Mouse (Mus musculus) forebrain, embryonic 12.5 days (tissue): Measurements from ENCODE around the gene Gss. TPM values are rescaled to one million over a fixed set of nuclear protein-coding genes. Genes with fewer than 3 reads are reported as not detected.

Source experiments
- ATAC-seq: fragments of 200-750 bp; cut with Nextera tagmentation; 2 replicates; pipeline ENCODE4 v1.8.0; 2017; ENCODE audit warnings: moderate TSS enrichment; ENCODE audit not compliant: low FRiP score
- H3K27ac ChIP-seq: fragments of 300-500 bp; sonication (generic); 2 replicates; pipeline ENCODE4 v1.5.1; 2016; ENCODE audit warnings: mild to moderate bottlenecking
- H3K27me3 ChIP-seq: fragments of 300-500 bp; sonication (generic); 2 replicates; pipeline ENCODE4 v1.6.1; 2016; ENCODE audit warnings: mild to moderate bottlenecking
- H3K36me3 ChIP-seq: fragments of 300-500 bp; sonication (generic); replicated peaks from 2 replicates; pipeline ENCODE4 v1.6.1; 2016; ENCODE audit warnings: mild to moderate bottlenecking
- H3K4me1 ChIP-seq: fragments of 300-500 bp; sonication (generic); 2 replicates; pipeline ENCODE4 v1.6.1; 2016
- H3K4me2 ChIP-seq: fragments of 300-500 bp; sonication (generic); 2 replicates; pipeline ENCODE4 v1.6.1; 2016; ENCODE audit warnings: mild to moderate bottlenecking, moderate library complexity
- H3K4me3 ChIP-seq: fragments of 300-500 bp; sonication (generic); replicated peaks from 2 replicates; pipeline ENCODE4 v1.5.1; 2016; ENCODE audit warnings: mild to moderate bottlenecking
- H3K9ac ChIP-seq: fragments of 300-500 bp; sonication (generic); 2 replicates; pipeline ENCODE4 v1.6.1; 2016; ENCODE audit warnings: mild to moderate bottlenecking
- H3K9me3 ChIP-seq: fragments of 300-500 bp; sonication (generic); 2 replicates; pipeline ENCODE4 v1.6.1; 2016
- WGBS: fragments of 180-500 bp; shearing (Covaris S2); methylation state at CpG from one replicate; pipeline ENCODE4 v1.1.7; 2016; 5-methylcytosine and 5-hydroxymethylcytosine counted together
- polyA plus RNA-seq: library from polyadenylated mRNA; unstranded; fragments of >200 nt; fragmentation: Nextera tagmentation; extraction: Ambion mirVana; gene quantifications from 2 replicates; pipeline ENCODE4 v1.2.1, GENCODE M21; 2016

The Gss gene
- polyA plus RNA-seq, 1 experiment from 2014 or later: 20.0 TPM

GRCm38 (mm10) chr2:155585486-155585885 lies 7.1 kb downstream of the Gss start:
- Histone ChIP-seq H3K4me2 (no peak overlapping the region), H3K4me3 (no peak overlapping the region), H3K9ac (0 out of 2 replicates have a peak overlapping the region, but pooled peaks have one; percentile 12), H3K4me1 (peaks cover 10% of the 10 kb centered on the region; the same call in 1 of the 2 replicates), H3K36me3 (no peaks in the 10 kb centered on the region), H3K9me3 (no peaks in the 10 kb centered on the region), H3K27ac (no peak overlapping the region), H3K27me3 (no peaks in the 10 kb centered on the region)
- ATAC-seq: no peak
- WGBS: 31% methylated on average over 10 of the region's 10 CpGs

DNA sequence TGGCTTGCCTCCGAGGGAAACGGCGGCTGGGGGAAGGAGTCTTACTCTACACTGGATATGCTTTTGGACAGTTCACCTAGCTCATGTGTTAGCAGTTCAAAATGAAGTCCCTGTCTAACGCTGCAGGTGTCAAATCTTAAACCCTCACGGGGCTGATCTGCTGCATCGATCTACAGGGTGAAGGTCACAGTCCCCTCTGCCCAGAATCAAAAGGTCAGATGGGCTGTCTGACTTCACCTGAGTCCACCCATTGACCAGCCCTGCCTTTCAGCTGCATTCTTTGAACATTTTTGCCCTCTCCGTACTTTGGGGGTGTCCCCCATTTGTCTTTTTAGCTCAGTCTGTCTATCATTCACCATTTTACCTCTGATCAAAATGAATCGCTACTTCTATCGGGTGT lies 7.5 kb downstream of the Gss start:
- 59% methylated on average over 9 of the region's 9 CpGs for WGBS
- 0 out of 2 replicates have a peak overlapping the region, but pooled peaks have one; percentile 12 for H3K9ac ChIP-seq

DNA sequence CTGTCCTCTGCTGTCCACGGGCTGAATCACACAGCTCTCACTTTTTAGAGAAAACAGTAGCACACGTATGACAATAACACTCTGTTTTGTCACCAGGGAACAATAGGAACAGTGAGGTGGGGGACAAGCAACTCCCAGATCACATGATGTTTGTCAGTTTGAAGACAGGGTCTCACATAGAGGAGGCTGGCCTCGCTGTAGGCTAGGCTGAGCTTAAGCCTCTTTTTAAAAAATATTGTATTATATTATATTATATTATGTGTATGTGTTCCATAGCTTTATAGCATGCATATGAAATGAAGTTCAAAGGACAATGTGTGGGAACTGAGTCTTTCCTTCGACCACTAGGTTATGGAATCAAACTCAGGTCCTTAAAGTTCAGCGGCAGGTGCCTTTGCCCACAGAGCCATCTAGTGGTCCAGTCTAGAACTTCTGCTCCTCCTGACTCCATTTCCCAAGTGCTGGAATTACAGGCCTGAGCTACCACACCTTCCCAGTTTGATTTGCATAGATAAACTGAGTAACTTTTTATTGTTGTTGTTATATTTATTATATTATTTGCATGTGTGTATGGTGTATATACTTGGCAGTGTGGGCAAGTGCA lies 8.6 kb downstream of the Gss start:
- Histone ChIP-seq H3K27ac (no peak overlapping the region), H3K4me3 (no peak overlapping the region), H3K4me1 (peaks cover 10% of the 10 kb centered on the region; the same call in 1 of the 2 replicates), H3K27me3 (no peaks in the 10 kb centered on the region), H3K36me3 (no peaks in the 10 kb centered on the region), H3K9ac (no peak overlapping the region), H3K4me2 (no peak overlapping the region), H3K9me3 (no peaks in the 10 kb centered on the region)
- ATAC-seq: peak; percentile 36; the same call in 1 of the 2 replicates
- WGBS: 42% methylated on average over 5 of the region's 5 CpGs

More for the DNA sequence above, 7.5 kb downstream of the Gss start:
- Histone ChIP-seq H3K4me1 (peaks cover 10% of the 10 kb centered on the region; the same call in 1 of the 2 replicates), H3K9me3 (no peaks in the 10 kb centered on the region), H3K36me3 (no peaks in the 10 kb centered on the region), H3K27ac (no peak overlapping the region), H3K27me3 (no peaks in the 10 kb centered on the region), H3K4me3 (no peak overlapping the region), H3K4me2 (no peak overlapping the region)
- no peak for ATAC-seq

- ATAC-seq: no peak
- Histone ChIP-seq H3K4me1 (peaks cover 10% of the 10 kb centered on the region; the same call in 1 of the 2 replicates), H3K27me3 (no peaks in the 10 kb centered on the region), H3K9ac (no peak overlapping the region), H3K9me3 (no peaks in the 10 kb centered on the region), H3K4me3 (no peak overlapping the region), H3K27ac (no peak overlapping the region), H3K4me2 (no peak overlapping the region), H3K36me3 (no peaks in the 10 kb centered on the region)
- WGBS: 85% methylated on average over 5 of the region's 5 CpGs
These were observed 9.6 kb downstream of the Gss start for GRCm38 (mm10) chr2:155582996-155583395.

DNA sequence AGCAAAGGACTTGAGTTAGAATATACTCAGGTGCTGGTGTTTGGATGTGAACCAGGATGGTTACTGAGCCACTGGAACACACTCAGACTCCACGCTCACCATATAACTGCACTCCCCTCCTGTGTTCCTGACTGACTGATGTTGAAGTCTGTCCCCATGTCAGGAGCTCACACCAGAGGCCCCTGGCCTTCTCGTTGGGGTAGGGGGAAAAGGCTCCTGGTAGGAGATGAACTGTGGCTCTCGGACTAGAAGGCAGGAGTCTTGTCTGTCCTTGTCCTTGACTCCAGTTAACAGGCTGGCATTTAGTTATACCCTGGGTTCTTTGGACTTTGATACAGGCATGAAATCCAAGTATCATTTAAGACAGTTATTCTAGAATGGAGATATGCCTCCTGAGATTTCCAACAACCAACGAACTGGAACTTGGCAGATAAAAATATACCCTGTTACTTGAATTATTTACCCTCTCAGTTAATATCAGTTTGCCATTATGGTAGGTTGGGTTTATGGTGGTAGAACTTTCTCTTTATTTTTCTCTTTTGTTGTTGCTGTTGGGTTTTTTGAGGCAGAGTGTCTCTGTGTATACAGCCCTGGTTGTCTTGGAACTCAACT lies 10.1 kb downstream of the Gss start:
- Histone ChIP-seq H3K36me3 (no peaks in the 10 kb centered on the region), H3K4me1 (peaks cover 10% of the 10 kb centered on the region; the same call in 1 of the 2 replicates), H3K4me3 (no peak overlapping the region), H3K27me3 (no peaks in the 10 kb centered on the region), H3K27ac (no peak overlapping the region), H3K9me3 (no peaks in the 10 kb centered on the region), H3K9ac (no peak overlapping the region), H3K4me2 (no peak overlapping the region)
- no peak for ATAC-seq
- WGBS: 80% methylated on average over 4 of the region's 4 CpGs

DNA sequence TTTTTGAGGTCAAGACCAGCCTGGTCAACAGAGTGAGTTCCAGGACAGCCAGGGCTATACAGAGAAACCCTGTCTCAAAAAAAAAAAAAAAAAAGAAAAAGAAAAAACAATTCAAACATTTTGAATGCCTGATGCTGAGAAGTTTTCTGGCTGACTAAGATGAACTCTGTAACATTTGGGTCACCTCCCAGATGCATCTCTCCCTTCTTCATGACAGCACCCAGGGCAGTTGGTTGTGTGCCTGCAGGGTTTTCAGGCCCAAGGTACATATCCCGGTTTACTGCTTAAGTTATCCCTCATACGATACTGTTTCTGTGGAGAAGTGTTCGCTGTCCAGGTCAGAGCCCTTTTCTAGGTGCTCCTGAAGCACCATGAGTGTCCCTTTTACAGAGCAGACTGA lies 12.3 kb downstream of the Gss start:
- Histone ChIP-seq H3K27ac (no peak overlapping the region), H3K4me2 (no peak overlapping the region), H3K4me1 (peaks cover 3% of the 10 kb centered on the region; the same call in 1 of the 2 replicates), H3K9ac (no peak overlapping the region), H3K36me3 (no peaks in the 10 kb centered on the region), H3K9me3 (no peaks in the 10 kb centered on the region), H3K4me3 (no peak overlapping the region), H3K27me3 (no peaks in the 10 kb centered on the region)
- no peak for ATAC-seq
- WGBS: 97% methylated on average over 3 of the region's 3 CpGs

- H3K4me1 ChIP-seq: no peaks in the 10 kb centered on the region; the same call in 1 of the 2 replicates
- no peak for ATAC-seq
- no peaks in the 10 kb centered on the region for H3K27me3 ChIP-seq
- H3K27ac ChIP-seq: no peak overlapping the region
- H3K9me3 ChIP-seq: no peaks in the 10 kb centered on the region
- no peak overlapping the region for H3K4me2 ChIP-seq
- no peak overlapping the region for H3K4me3 ChIP-seq
- 77% methylated on average over 9 of the region's 9 CpGs for WGBS
- no peak overlapping the region for H3K9ac ChIP-seq
- no peaks in the 10 kb centered on the region for H3K36me3 ChIP-seq
These were observed 16.0 kb downstream of the Gss start for GRCm38 (mm10) chr2:155576656-155577055.

DNA sequence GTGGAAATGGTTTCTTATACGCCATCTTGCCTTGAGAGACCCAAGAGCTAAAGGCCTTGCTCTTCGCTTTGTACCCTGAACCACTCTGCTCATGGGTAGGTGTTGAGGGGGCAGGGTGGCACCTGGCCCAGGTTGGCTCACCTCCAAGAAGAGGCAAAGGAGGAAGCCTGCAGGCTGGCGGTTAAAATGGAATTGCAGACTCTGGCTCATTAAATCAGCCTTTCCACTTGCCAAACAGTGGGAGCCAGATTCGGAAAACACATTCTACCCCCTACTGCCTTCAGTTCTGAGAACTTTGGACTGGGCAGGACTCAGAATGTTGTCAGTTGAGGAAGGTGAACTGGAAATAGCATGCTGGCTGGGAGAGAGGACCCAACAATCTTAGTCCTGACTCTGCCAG lies 17.9 kb downstream of the Gss start:
- H3K4me3 ChIP-seq: no peak overlapping the region
- no peaks in the 10 kb centered on the region for H3K9me3 ChIP-seq
- 88% methylated on average over 4 of the region's 4 CpGs for WGBS
- H3K36me3 ChIP-seq: no peaks in the 10 kb centered on the region
- H3K9ac ChIP-seq: no peak overlapping the region
- no peak overlapping the region for H3K4me2 ChIP-seq
- H3K27me3 ChIP-seq: no peaks in the 10 kb centered on the region
- no peak overlapping the region for H3K27ac ChIP-seq
- H3K4me1 ChIP-seq: peaks cover 6% of the 10 kb centered on the region
- no peak for ATAC-seq

DNA sequence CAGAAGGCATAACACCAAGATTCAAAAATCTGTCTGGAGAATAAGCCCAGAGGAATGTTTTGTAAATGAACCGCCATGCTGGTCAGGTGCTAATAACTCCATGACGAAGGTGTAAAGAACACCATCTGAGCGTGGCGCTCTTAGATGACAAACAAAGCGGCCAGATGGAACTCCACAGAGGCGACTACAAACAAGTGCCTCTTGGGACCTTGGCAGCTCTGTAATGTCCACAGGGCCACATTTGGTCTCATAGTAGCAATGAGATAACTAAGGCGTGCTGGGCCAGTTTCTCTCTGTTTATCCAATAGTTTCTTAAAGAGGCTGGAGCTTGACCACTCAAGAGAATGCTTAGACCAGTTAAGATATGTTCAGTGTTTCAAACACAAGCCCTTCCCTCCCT lies 18.6 kb downstream of the Gss start:
- Histone ChIP-seq H3K9ac (no peak overlapping the region), H3K27me3 (no peaks in the 10 kb centered on the region), H3K4me1 (peaks cover 12% of the 10 kb centered on the region), H3K27ac (no peak overlapping the region), H3K9me3 (no peaks in the 10 kb centered on the region), H3K4me2 (no peak overlapping the region), H3K36me3 (no peaks in the 10 kb centered on the region), H3K4me3 (no peak overlapping the region)
- ATAC-seq: no peak
- WGBS: 92% methylated on average over 7 of the region's 7 CpGs

GRCm38 (mm10) chr2:155573001-155573400 lies 19.6 kb downstream of the Gss start:
- 90% methylated on average over 9 of the region's 9 CpGs for WGBS
- Histone ChIP-seq H3K36me3 (no peaks in the 10 kb centered on the region), H3K9ac (no peak overlapping the region), H3K27ac (no peak overlapping the region), H3K9me3 (no peaks in the 10 kb centered on the region), H3K4me3 (no peak overlapping the region), H3K4me1 (peaks cover 12% of the 10 kb centered on the region), H3K27me3 (no peaks in the 10 kb centered on the region), H3K4me2 (no peak overlapping the region)
- ATAC-seq: no peak

DNA sequence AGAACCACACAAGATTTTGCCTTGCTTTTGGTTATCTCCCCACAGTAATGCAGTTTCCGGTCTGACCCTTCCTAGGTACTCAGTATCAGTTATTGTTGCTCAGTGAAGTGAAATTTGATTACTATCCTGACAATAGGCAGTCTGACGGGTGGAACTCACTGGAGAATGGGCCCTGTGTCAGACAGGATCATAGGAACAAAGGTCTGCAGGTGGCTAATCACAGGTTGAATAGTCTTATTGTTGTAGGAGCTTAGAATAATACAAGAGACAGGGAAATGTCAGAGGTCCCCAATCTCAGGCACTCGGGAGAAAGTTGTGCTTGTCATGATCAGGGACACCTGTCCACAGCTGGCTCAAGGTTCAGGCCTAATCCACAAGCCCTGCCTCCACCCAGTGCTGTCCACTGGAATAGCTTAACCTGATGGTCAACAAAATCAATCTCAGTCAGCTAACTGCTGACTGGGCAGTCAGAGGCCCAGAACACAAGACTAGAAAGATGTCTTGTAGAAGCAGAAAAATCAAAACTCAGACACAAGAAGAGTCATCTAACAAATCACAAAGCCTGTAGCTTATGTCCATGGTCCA lies 23.3 kb downstream of the Gss start:
- H3K9ac ChIP-seq: no peak overlapping the region
- H3K27ac ChIP-seq: no peak overlapping the region
- peaks cover 9% of the 10 kb centered on the region for H3K36me3 ChIP-seq
- ATAC-seq: no peak
- no peak overlapping the region for H3K4me3 ChIP-seq
- no peaks in the 10 kb centered on the region for H3K9me3 ChIP-seq
- WGBS: 6% methylated on average over 3 of the region's 3 CpGs
- H3K4me2 ChIP-seq: no peak overlapping the region
- H3K4me1 ChIP-seq: peaks cover 12% of the 10 kb centered on the region
- H3K27me3 ChIP-seq: no peaks in the 10 kb centered on the region

DNA sequence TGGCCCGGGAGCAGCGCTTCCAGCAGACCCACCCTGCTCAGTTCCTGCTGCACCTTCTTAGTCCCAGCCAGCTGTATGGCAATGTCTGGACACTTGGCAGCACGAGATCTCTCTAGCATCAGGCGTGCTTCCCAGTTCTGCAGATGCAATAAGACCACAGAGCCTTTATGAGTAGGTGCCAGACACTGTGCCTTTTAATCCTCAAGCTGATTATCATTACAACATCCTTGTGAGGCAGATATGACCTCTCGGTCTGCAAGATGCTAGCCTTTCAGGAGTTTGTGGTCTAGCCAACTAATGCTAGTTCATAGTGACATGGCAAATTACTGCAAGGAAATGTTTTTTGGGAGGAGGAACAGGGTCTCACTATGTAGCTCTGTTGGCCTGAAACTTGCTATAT lies 24.9 kb downstream of the Gss start:
- 88% methylated on average over 5 of the region's 5 CpGs for WGBS
- Histone ChIP-seq H3K9ac (no peak overlapping the region), H3K4me1 (peaks cover 12% of the 10 kb centered on the region), H3K27me3 (no peaks in the 10 kb centered on the region), H3K27ac (no peak overlapping the region), H3K4me2 (no peak overlapping the region), H3K9me3 (no peaks in the 10 kb centered on the region), H3K4me3 (no peak overlapping the region), H3K36me3 (peaks cover 9% of the 10 kb centered on the region)
- ATAC-seq: no peak

GRCm38 (mm10) chr2:155562934-155563333 lies 29.7 kb downstream of the Gss start:
- Histone ChIP-seq H3K27ac (no peak overlapping the region), H3K9ac (no peak overlapping the region), H3K27me3 (no peaks in the 10 kb centered on the region), H3K36me3 (peaks cover 9% of the 10 kb centered on the region), H3K4me1 (no peaks in the 10 kb centered on the region), H3K4me2 (no peak overlapping the region), H3K9me3 (no peaks in the 10 kb centered on the region), H3K4me3 (no peak overlapping the region)
- 81% methylated on average over 4 of the region's 4 CpGs for WGBS
- ATAC-seq: no peak
